Mouse (Mus musculus) liver, embryonic 14.5 days (tissue): Measurements from ENCODE around the gene Lrrc36. TPM values are rescaled to one million over a fixed set of nuclear protein-coding genes. Genes with fewer than 3 reads are reported as not detected.
A peak's percentile ranks its signal among the peaks of the same experiment; 100 is the strongest.

Source experiments
- ATAC-seq: fragments of 200-750 bp; cut with Nextera tagmentation; 2 replicates; pipeline ENCODE4 v1.8.0; 2017; ENCODE audit warnings: moderate number of reproducible peaks, mild to moderate bottlenecking, moderate library complexity; ENCODE audit not compliant: insufficient read depth
- DNase-seq, 3 experiments: peaks; one replicate each; pipeline ENCODE4 v3.0.0-alpha.2; 2012 to 2013; ENCODE audit warnings: low read depth in 3 of 3, low spot score in 3 of 3
- H3K27ac ChIP-seq: fragments of 300-500 bp; sonication (generic); 2 replicates; pipeline ENCODE4 v1.5.1; 2014; ENCODE audit warnings: moderate library complexity, mild to moderate bottlenecking, control low read depth, inconsistent platforms
- H3K27me3 ChIP-seq: fragments of 300-500 bp; sonication (generic); 2 replicates; pipeline ENCODE4 v1.6.1; 2014; ENCODE audit warnings: mild to moderate bottlenecking, low read length, moderate library complexity; ENCODE audit not compliant: control insufficient read depth, insufficient read depth
- H3K36me3 ChIP-seq: fragments of 300-500 bp; sonication (generic); replicated peaks from 2 replicates; pipeline ENCODE4 v1.6.1; 2014; ENCODE audit warnings: low read depth; ENCODE audit not compliant: control insufficient read depth, insufficient read depth
- H3K4me1 ChIP-seq, 2 experiments: fragments of 200-500 bp in 1 of 2; fragments of 300-500 bp in 1 of 2; sonication (generic) in 1 of 2; replicated peaks; 2 replicates each; pipeline ENCODE4 v1.6.1; 2012 to 2014; ENCODE audit warnings: antibody characterized with exemption in 1 of 2, inconsistent platforms in 1 of 2, low read length in 1 of 2; ENCODE audit not compliant: control insufficient read depth in 2 of 2, insufficient read depth in 2 of 2
- H3K4me2 ChIP-seq: fragments of 300-500 bp; sonication (generic); 2 replicates; pipeline ENCODE4 v1.6.1; 2014; ENCODE audit warnings: low read depth, mild to moderate bottlenecking, control low read depth, moderate library complexity
- H3K4me3 ChIP-seq, 2 experiments: fragments of 200-500 bp in 1 of 2; fragments of 300-500 bp in 1 of 2; sonication (generic) in 1 of 2; 2 replicates each; pipeline ENCODE4 v1.5.1; 2012 to 2014; ENCODE audit warnings: low read depth in 2 of 2, low read length in 2 of 2, mild to moderate bottlenecking in 2 of 2, control low read depth in 1 of 2, inconsistent platforms in 1 of 2, moderate library complexity in 1 of 2; ENCODE audit not compliant: insufficient read depth in 1 of 2
- H3K9ac ChIP-seq: fragments of 300-500 bp; sonication (generic); replicated peaks from 2 replicates; pipeline ENCODE4 v1.6.1; 2014; ENCODE audit warnings: mild to moderate bottlenecking, control low read depth, moderate library complexity
- H3K9me3 ChIP-seq: fragments of 300-500 bp; sonication (generic); 2 replicates; pipeline ENCODE4 v1.6.1; 2016; ENCODE audit warnings: low read length, mixed read lengths; ENCODE audit not compliant: control insufficient read depth
- CTCF ChIP-seq: IDR thresholded peaks from 2 replicates; pipeline ENCODE4 v1.5.1; 2016; ENCODE audit warnings: antibody characterized with exemption, low read depth, control low read depth
- EP300 ChIP-seq: IDR thresholded peaks from 2 replicates; pipeline ENCODE4 v1.6.1; 2016; ENCODE audit warnings: antibody characterized with exemption, low read depth
- WGBS: fragments of 180-500 bp; shearing (Covaris S2); extraction: QIAGEN DNeasy Blood & Tissue Kit; methylation state at CpG from one replicate; pipeline ENCODE4 v1.1.7; 2014; ENCODE audit not compliant: insufficient replicate concordance; 5-methylcytosine and 5-hydroxymethylcytosine counted together
- polyA plus RNA-seq, 2 experiments: library from polyadenylated mRNA; depleted of rRNA in 1 of 2; stranded (reverse) in 1 of 2; unstranded in 1 of 2; fragments of >200 nt; fragmentation: Nextera tagmentation in 1 of 2; extraction: Ambion mirVana in 1 of 2; gene quantifications; 2 replicates each; pipeline versions ENCODE4 v1.2.1 to v1.2.3; 2012 to 2014

Gene Lrrc36
- polyA plus RNA-seq, 2 experiments: 0.08 to 0.09 TPM

DNA sequence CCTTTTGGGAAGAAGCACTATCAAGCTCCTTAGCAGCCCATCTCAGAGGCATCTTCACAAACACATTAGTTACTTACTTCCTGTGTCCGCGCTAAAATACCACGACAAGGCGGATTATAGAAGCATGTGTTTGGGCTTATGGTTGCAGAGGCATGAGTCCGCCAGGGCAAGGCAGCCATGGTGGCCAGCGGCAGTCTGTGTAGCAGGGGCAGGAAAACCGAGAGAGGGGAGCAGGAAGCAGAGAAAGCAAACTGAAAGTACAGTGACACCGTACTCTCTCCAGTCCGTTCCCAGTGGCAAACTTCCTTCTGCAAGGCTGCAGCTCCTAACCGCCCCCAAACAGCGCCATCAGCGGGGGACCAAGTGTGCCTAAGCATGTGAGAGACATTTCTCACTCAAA lies 86.4 kb downstream of the Lrrc36 start:
- Histone ChIP-seq H3K36me3 (no peaks in the 10 kb centered on the region), H3K9ac (peak overlapping the region; percentile 13; the same call in 1 of the 2 replicates), H3K4me2 (peak overlapping the region; percentile 51), H3K4me3 (peak overlapping the region; percentile 34 to 43; a peak in 3 of 4 replicates), H3K27me3 (no peaks in the 10 kb centered on the region; the same call in 1 of the 2 replicates), H3K27ac (no peak overlapping the region), H3K9me3 (no peaks in the 10 kb centered on the region), H3K4me1 (peaks cover 0 to 10% of the 10 kb centered on the region in 2 experiments; a peak in 2 of 4 replicates)
- DNase-seq (no peak), ATAC-seq (no peak)
- TF ChIP-seq CTCF: no peak
- TF ChIP-seq EP300: no peak
- WGBS: 32% methylated on average over 12 of the region's 12 CpGs

DNA sequence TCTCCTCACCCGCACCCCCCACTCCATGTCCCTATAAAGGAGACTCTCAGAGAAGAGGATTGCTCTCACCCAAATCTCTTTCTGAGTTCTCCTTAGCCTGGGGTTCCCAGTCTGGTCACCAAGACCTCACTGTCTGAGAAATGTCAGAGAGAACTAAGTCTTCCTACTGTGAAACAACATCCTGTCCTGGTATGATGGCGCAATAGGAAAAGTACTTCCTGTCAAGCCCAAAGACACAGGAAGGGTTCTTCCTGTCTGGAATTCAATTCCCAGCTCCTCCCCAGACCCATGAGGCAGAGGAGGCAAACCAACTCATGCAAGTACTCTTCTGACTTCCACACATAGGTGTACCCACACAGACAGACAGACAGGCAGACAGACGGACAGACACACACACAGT lies 91.2 kb downstream of the Lrrc36 start:
- 74% methylated on average over 3 of the region's 3 CpGs for WGBS
- H3K27ac ChIP-seq: no peak overlapping the region
- no peak for DNase-seq

DNA sequence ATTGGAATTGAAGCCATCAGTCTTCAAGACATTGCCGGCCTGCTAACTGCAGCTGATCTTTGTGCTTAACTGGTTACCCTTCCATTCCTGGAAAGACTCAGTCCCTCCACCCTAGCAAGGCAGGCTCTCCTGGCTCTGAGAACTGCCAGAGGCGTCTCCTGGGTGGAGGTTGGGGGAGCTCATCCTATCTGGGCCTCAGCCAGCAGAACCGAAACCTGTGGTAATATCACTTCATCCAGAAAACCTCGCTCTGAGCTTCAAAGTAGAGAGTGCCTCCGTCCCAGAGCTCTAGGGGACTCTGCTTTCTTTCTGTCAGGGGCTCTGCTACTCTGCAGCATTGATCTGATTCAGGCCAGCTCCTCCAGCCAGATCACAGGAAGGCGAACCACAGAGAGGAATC lies 93.6 kb downstream of the Lrrc36 start:
- 52% methylated on average over 6 of the region's 6 CpGs for WGBS
- TF ChIP-seq CTCF: no peak
- TF ChIP-seq EP300: no peak
- H3K4me3 ChIP-seq: no peak overlapping the region
- H3K9ac ChIP-seq: no peak overlapping the region
- ATAC-seq (no peak), DNase-seq (no peak)
- no peaks in the 10 kb centered on the region for H3K36me3 ChIP-seq
- H3K4me2 ChIP-seq: no peak overlapping the region
- no peak overlapping the region for H3K27ac ChIP-seq
- H3K9me3 ChIP-seq: no peaks in the 10 kb centered on the region
- H3K4me1 ChIP-seq: peaks cover 0 to 8% of the 10 kb centered on the region in 2 experiments; a peak in 2 of 4 replicates
- no peaks in the 10 kb centered on the region; the same call in 1 of the 2 replicates for H3K27me3 ChIP-seq

More for the DNA sequence above, 91.2 kb downstream of the Lrrc36 start:
- Histone ChIP-seq H3K4me1 (peaks cover 0 to 2% of the 10 kb centered on the region in 2 experiments; a peak in 1 of 4 replicates), H3K4me2 (no peak overlapping the region), H3K36me3 (no peaks in the 10 kb centered on the region), H3K27me3 (no peaks in the 10 kb centered on the region; the same call in 1 of the 2 replicates), H3K9ac (no peak overlapping the region), H3K4me3 (no peak overlapping the region), H3K9me3 (no peaks in the 10 kb centered on the region)
- ATAC-seq: no peak
- TF ChIP-seq EP300: no peak
- TF ChIP-seq CTCF: no peak

DNA sequence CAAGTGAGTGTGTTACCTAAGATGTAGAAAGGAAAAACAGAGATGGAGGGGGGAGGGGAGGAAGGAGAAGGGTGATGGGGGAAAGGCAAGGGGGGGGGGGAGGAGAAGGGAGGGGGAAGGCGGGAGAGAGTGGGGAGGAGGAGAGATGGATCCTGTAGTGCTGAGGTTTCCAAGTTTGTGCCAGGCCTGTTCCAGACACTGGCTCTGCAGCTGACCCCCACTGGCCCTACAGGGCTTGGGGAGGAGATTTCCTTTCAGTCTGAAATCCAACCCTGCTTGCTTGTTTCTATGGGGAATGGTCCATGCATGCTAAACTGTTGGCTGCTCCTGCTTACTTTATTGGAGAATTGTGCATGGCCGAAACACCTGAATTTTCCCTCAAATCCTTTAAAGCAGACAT lies 95.4 kb downstream of the Lrrc36 start:
- Histone ChIP-seq H3K4me1 (peaks cover 0 to 8% of the 10 kb centered on the region in 2 experiments; a peak in 2 of 4 replicates), H3K4me2 (no peak overlapping the region), H3K27ac (no peak overlapping the region), H3K27me3 (no peaks in the 10 kb centered on the region), H3K9me3 (no peaks in the 10 kb centered on the region), H3K36me3 (no peaks in the 10 kb centered on the region), H3K4me3 (no peak overlapping the region), H3K9ac (no peak overlapping the region)
- TF ChIP-seq EP300 (no peak), CTCF (no peak)
- DNase-seq: no peak
- WGBS: 71% methylated on average over 2 of the region's 2 CpGs
- ATAC-seq: no peak

DNA sequence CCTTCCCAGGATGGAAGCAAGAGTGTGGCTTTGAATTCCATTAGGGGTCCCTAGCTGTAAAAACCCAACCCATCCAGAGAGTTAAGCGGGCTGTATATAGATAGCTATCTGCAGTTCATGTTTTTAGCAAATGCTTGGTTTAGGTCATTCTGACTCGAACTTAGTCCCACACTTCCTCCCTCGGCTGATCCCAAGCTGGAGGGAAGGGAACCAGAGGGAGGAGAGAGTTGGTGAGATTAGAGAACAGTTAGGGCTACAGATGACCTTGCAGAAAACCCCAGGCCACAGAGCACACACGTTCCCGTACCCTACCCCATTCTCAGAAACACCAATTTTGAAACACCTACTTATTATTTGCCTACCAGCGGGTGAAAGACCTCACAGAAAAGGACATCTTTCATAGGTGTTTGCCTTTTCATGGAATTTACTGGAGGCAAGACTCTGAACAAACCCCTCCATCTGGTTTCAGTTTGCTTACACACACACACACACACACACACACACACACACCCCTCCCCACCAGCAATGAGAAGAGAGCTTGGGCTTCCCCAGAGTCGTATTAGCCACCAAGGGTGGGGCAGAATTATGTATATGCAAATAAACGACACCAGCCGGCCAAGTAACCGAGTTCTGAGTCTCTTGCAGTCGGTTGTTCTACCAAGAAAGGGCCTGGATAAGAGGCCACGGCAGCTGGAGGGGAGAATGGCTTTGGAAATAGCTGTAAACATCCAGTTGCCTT lies 96.8 kb downstream of the Lrrc36 start:
- no peaks in the 10 kb centered on the region for H3K9me3 ChIP-seq
- no peak overlapping the region for H3K9ac ChIP-seq
- DNase-seq (no peak), ATAC-seq (no peak)
- no peaks in the 10 kb centered on the region for H3K27me3 ChIP-seq
- H3K4me2 ChIP-seq: no peak overlapping the region
- no peak for TF ChIP-seq CTCF
- TF ChIP-seq EP300: no peak
- 19% methylated on average over 12 of the region's 12 CpGs for WGBS
- H3K4me1 ChIP-seq: peaks cover 0 to 6% of the 10 kb centered on the region in 2 experiments; a peak in 2 of 4 replicates
- H3K4me3 ChIP-seq: no peak overlapping the region
- no peak overlapping the region for H3K27ac ChIP-seq
- H3K36me3 ChIP-seq: no peaks in the 10 kb centered on the region

Other genes with a start within 250 kb of the Lrrc36 start
- gene Cbfb, start 242.9 kb upstream of the Lrrc36 start, polyA plus RNA-seq (2012; rRNA removed): 3.6 and 5.8 TPM in 2 replicates
- gene Cbfb, start 242.9 kb upstream of the Lrrc36 start, polyA plus RNA-seq (2014; fragmentation: Nextera tagmentation; extraction: Ambion mirVana): 7.5 and 7.8 TPM in 2 replicates
- 10.7 and 11.9 TPM in 2 replicates for gene D230025D16Rik, start 188.4 kb upstream of the Lrrc36 start, polyA plus RNA-seq (2012; rRNA removed)
- gene D230025D16Rik, start 188.4 kb upstream of the Lrrc36 start, polyA plus RNA-seq (2014; fragmentation: Nextera tagmentation; extraction: Ambion mirVana): 14.7 and 16.7 TPM in 2 replicates
- 1.6 and 1.7 TPM in 2 replicates for gene B3gnt9, start 158.4 kb upstream of the Lrrc36 start, polyA plus RNA-seq (2012; rRNA removed)
- gene B3gnt9, start 158.4 kb upstream of the Lrrc36 start, polyA plus RNA-seq (2014; fragmentation: Nextera tagmentation; extraction: Ambion mirVana): 2.3 and 3.1 TPM in 2 replicates
- 5.5 and 6.0 TPM in 2 replicates for gene Tradd, start 149.0 kb upstream of the Lrrc36 start, polyA plus RNA-seq (2012; rRNA removed)
- gene Tradd, start 149.0 kb upstream of the Lrrc36 start, polyA plus RNA-seq (2014; fragmentation: Nextera tagmentation; extraction: Ambion mirVana): 11.5 and 15.8 TPM in 2 replicates
- gene Fbxl8, start 148.9 kb upstream of the Lrrc36 start, polyA plus RNA-seq (2012; rRNA removed): 1.0 and 1.3 TPM in 2 replicates
- gene Fbxl8, start 148.9 kb upstream of the Lrrc36 start, polyA plus RNA-seq (2014; fragmentation: Nextera tagmentation; extraction: Ambion mirVana): 0.75 and 0.83 TPM in 2 replicates
- gene Hsf4, start 143.8 kb upstream of the Lrrc36 start, polyA plus RNA-seq (2012; rRNA removed): 0.03 TPM in 1 of 2 replicates, not detected in the other
- gene Hsf4, start 143.8 kb upstream of the Lrrc36 start, polyA plus RNA-seq (2014; fragmentation: Nextera tagmentation; extraction: Ambion mirVana): 0.08 TPM in 1 of 2 replicates, not detected in the other
- gene Nol3, start 137.4 kb upstream of the Lrrc36 start, polyA plus RNA-seq (2012; rRNA removed): 0.02 and 0.03 TPM in 2 replicates
- not detected in 2 replicates for gene Nol3, start 137.4 kb upstream of the Lrrc36 start, polyA plus RNA-seq (2014; fragmentation: Nextera tagmentation; extraction: Ambion mirVana)
- gene 4931428F04Rik, start 123.7 kb upstream of the Lrrc36 start, polyA plus RNA-seq (2012; rRNA removed): 1.3 and 1.6 TPM in 2 replicates
- 0.48 and 0.62 TPM in 2 replicates for gene 4931428F04Rik, start 123.7 kb upstream of the Lrrc36 start, polyA plus RNA-seq (2014; fragmentation: Nextera tagmentation; extraction: Ambion mirVana)
- gene Exoc3l, start 117.5 kb upstream of the Lrrc36 start, polyA plus RNA-seq (2012; rRNA removed): 6.2 and 6.5 TPM in 2 replicates
- gene Exoc3l, start 117.5 kb upstream of the Lrrc36 start, polyA plus RNA-seq (2014; fragmentation: Nextera tagmentation; extraction: Ambion mirVana): 4.5 and 4.7 TPM in 2 replicates
- gene E2f4, start 115.9 kb upstream of the Lrrc36 start, polyA plus RNA-seq (2012; rRNA removed): 275 and 297 TPM in 2 replicates
- gene E2f4, start 115.9 kb upstream of the Lrrc36 start, polyA plus RNA-seq (2014; fragmentation: Nextera tagmentation; extraction: Ambion mirVana): 206 and 227 TPM in 2 replicates
- gene Elmo3, start 108.0 kb upstream of the Lrrc36 start, polyA plus RNA-seq (2012; rRNA removed): 3.6 and 4.2 TPM in 2 replicates
- 2.5 and 2.8 TPM in 2 replicates for gene Elmo3, start 108.0 kb upstream of the Lrrc36 start, polyA plus RNA-seq (2014; fragmentation: Nextera tagmentation; extraction: Ambion mirVana)
- gene Lrrc29, start 87.3 kb upstream of the Lrrc36 start, polyA plus RNA-seq (2012; rRNA removed): 10.4 and 12.1 TPM in 2 replicates
- 9.1 and 11.4 TPM in 2 replicates for gene Lrrc29, start 87.3 kb upstream of the Lrrc36 start, polyA plus RNA-seq (2014; fragmentation: Nextera tagmentation; extraction: Ambion mirVana)
- gene Tmem208, start 87.2 kb upstream of the Lrrc36 start, polyA plus RNA-seq (2012; rRNA removed): 59.1 and 66.5 TPM in 2 replicates
- 103 and 107 TPM in 2 replicates for gene Tmem208, start 87.2 kb upstream of the Lrrc36 start, polyA plus RNA-seq (2014; fragmentation: Nextera tagmentation; extraction: Ambion mirVana)
- 3.4 and 4.4 TPM in 2 replicates for gene Fhod1, start 65.6 kb upstream of the Lrrc36 start, polyA plus RNA-seq (2012; rRNA removed)
- 0.42 and 0.82 TPM in 2 replicates for gene Fhod1, start 65.6 kb upstream of the Lrrc36 start, polyA plus RNA-seq (2014; fragmentation: Nextera tagmentation; extraction: Ambion mirVana)
- gene Slc9a5, start 64.7 kb upstream of the Lrrc36 start, polyA plus RNA-seq (2012; rRNA removed): 0.87 and 0.90 TPM in 2 replicates
- gene Slc9a5, start 64.7 kb upstream of the Lrrc36 start, polyA plus RNA-seq (2014; fragmentation: Nextera tagmentation; extraction: Ambion mirVana): 0.08 and 0.14 TPM in 2 replicates
- gene Plekhg4, start 40.3 kb upstream of the Lrrc36 start, polyA plus RNA-seq (2012; rRNA removed): 0.08 TPM in 2 replicates
- 0.06 TPM in 2 replicates for gene Plekhg4, start 40.3 kb upstream of the Lrrc36 start, polyA plus RNA-seq (2014; fragmentation: Nextera tagmentation; extraction: Ambion mirVana)
- gene Kctd19, start 69 bp upstream of the Lrrc36 start, polyA plus RNA-seq (2012; rRNA removed): not detected in 2 replicates
- gene Kctd19, start 69 bp upstream of the Lrrc36 start, polyA plus RNA-seq (2014; fragmentation: Nextera tagmentation; extraction: Ambion mirVana): not detected in 2 replicates
- 0.49 and 0.60 TPM in 2 replicates for gene Tppp3, start 58.0 kb downstream of the Lrrc36 start, polyA plus RNA-seq (2012; rRNA removed)
- 0.49 and 0.63 TPM in 2 replicates for gene Tppp3, start 58.0 kb downstream of the Lrrc36 start, polyA plus RNA-seq (2014; fragmentation: Nextera tagmentation; extraction: Ambion mirVana)
- 2.2 and 2.4 TPM in 2 replicates for gene Zdhhc1, start 83.3 kb downstream of the Lrrc36 start, polyA plus RNA-seq (2012; rRNA removed)
- gene Zdhhc1, start 83.3 kb downstream of the Lrrc36 start, polyA plus RNA-seq (2014; fragmentation: Nextera tagmentation; extraction: Ambion mirVana): 0.90 and 1.2 TPM in 2 replicates
- gene Hsd11b2, start 105.2 kb downstream of the Lrrc36 start, polyA plus RNA-seq (2012; rRNA removed): 1.1 TPM in 2 replicates
- gene Hsd11b2, start 105.2 kb downstream of the Lrrc36 start, polyA plus RNA-seq (2014; fragmentation: Nextera tagmentation; extraction: Ambion mirVana): 0.42 and 0.99 TPM in 2 replicates
- gene Atp6v0d1, start 152.5 kb downstream of the Lrrc36 start, polyA plus RNA-seq (2012; rRNA removed): 36.0 and 40.1 TPM in 2 replicates
- gene Atp6v0d1, start 152.5 kb downstream of the Lrrc36 start, polyA plus RNA-seq (2014; fragmentation: Nextera tagmentation; extraction: Ambion mirVana): 44.3 and 46.3 TPM in 2 replicates
- 4.5 and 5.4 TPM in 2 replicates for gene Ripor1, start 191.7 kb downstream of the Lrrc36 start, polyA plus RNA-seq (2012; rRNA removed)
- 4.9 and 6.1 TPM in 2 replicates for gene Ripor1, start 191.7 kb downstream of the Lrrc36 start, polyA plus RNA-seq (2014; fragmentation: Nextera tagmentation; extraction: Ambion mirVana)
- gene Ctcf, start 223.0 kb downstream of the Lrrc36 start, polyA plus RNA-seq (2012; rRNA removed): 11.6 and 21.1 TPM in 2 replicates
- gene Ctcf, start 223.0 kb downstream of the Lrrc36 start, polyA plus RNA-seq (2014; fragmentation: Nextera tagmentation; extraction: Ambion mirVana): 40.9 and 49.2 TPM in 2 replicates
- not detected in 2 replicates for gene Agrp, start 223.8 kb downstream of the Lrrc36 start, polyA plus RNA-seq (2012; rRNA removed)
- 0.23 and 0.27 TPM in 2 replicates for gene Agrp, start 223.8 kb downstream of the Lrrc36 start, polyA plus RNA-seq (2014; fragmentation: Nextera tagmentation; extraction: Ambion mirVana)